Mouse (Mus musculus) ES-E14 (cell line): Measurements from ENCODE around the gene Ipo4.
A peak's percentile ranks its signal among the peaks of the same experiment; 100 is the strongest.

Source experiments
- CHD2 ChIP-seq: IDR thresholded peaks from 2 replicates; pipeline ENCODE4 v1.6.1; 2014; ENCODE audit warnings: mild to moderate bottlenecking, low read depth, low read length, inconsistent platforms
- HCFC1 ChIP-seq: IDR thresholded peaks from 2 replicates; pipeline ENCODE4 v1.6.1; 2012; ENCODE audit warnings: low read length, inconsistent platforms, borderline replicate concordance; ENCODE audit not compliant: insufficient read depth
- MAFK ChIP-seq: IDR thresholded peaks from 2 replicates; pipeline ENCODE4 v1.6.1; 2014; ENCODE audit warnings: mild to moderate bottlenecking, low read depth, low read length, inconsistent platforms; ENCODE audit not compliant: insufficient read depth

DNA sequence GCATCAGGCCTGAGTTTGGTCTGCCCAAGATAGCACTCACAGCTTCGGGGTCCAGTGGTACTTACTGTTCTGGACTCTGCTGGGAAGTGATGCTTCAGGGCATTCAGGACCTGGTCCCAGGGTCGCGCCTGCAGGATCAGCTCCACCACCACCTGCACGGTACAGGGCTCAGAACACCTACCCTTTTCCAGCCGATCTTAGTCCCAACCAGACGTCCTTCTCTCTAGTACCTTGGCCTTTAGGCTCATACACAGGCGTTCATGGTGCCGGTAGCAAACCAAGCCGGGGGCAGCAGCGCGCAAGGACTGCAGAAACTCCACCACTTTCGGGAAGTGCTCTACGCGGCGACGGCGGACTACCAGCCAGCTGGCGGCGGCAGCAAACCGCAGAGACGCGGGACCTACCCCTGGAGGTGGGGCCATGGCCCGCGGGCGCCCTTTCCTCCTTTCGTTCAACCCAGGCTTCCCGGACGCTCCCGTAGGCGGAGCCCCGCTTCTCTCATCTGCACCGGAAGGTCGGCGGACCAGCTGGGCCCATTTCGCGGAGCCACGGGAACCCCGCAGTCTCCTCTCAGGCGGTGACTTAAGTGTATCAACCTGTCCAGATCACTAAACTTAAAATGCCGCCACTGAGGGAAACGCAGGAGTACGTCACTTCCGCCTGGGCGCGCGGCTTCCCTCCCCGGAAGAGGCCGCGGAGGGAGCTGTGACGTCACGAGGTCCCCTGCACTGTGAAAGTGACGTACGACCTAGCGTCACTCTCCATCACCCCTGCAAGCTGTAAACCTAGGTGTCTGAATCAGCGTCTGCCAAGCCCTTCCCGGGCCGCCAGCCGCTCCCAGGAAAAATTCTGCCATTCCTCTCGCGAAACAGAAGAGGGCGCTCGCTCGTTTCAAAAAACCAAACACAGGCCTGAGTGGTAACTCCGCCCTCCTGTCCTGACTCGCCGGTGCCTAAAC, 45.7 kb upstream of the Ipo4 start, which contains the start of gene Tinf2:
- TF ChIP-seq CHD2 (no peak), HCFC1 (peak; percentile 61; the same call in 1 of the 2 replicates), MAFK (0 out of 2 replicates have a peak, but pooled peaks have one; percentile 12)
